Mouse (Mus musculus) testis, adult 2 months (tissue): ENCODE data around the gene Maml2.

ENCODE experiments used
- CTCF ChIP-seq: fragments of 200-500 bp; IDR thresholded peaks from 2 replicates; pipeline ENCODE4 v1.5.1; 2012; ENCODE audit warnings: low read depth, mild to moderate bottlenecking, inconsistent platforms, low read length, moderate library complexity; ENCODE audit not compliant: control insufficient read depth, insufficient read depth, insufficient replicate concordance
- POLR2A ChIP-seq: fragments of 200-500 bp; IDR thresholded peaks from 2 replicates; pipeline ENCODE4 v1.6.1; 2012; ENCODE audit warnings: low read depth, mild to moderate bottlenecking, inconsistent platforms, low read length, moderate library complexity; ENCODE audit not compliant: control insufficient read depth

GRCm38 (mm10) chr9:13584435-13584834 is 286.7 kb downstream of the Maml2 start:
- no peak for TF ChIP-seq CTCF
- TF ChIP-seq POLR2A: no peak
